Mouse (Mus musculus) CH12.LX (cell line): ENCODE measurements around the gene Rab40c. TPM values are rescaled to one million over a fixed set of nuclear protein-coding genes. Genes with fewer than 3 reads are reported as not detected.

ENCODE experiments used
- DNase-seq: peaks from one replicate; pipeline ENCODE4 v3.0.0-alpha.2; 2013; ENCODE audit errors: extremely low read depth
- H3K27ac ChIP-seq: 2 replicates; pipeline ENCODE4 v1.5.1; 2012; ENCODE audit warnings: low read depth, mild to moderate bottlenecking, control low read depth, moderate library complexity; ENCODE audit not compliant: insufficient read depth
- H3K27me3 ChIP-seq: replicated peaks from 2 replicates; pipeline ENCODE3; 2012; ENCODE audit warnings: inconsistent platforms
- H3K36me3 ChIP-seq, 2 experiments: replicated peaks in 1 of 2; 2 replicates each; pipeline versions ENCODE3 to v1.6.1; 2012; ENCODE audit warnings: inconsistent platforms in 1 of 2, low read length in 1 of 2, mild to moderate bottlenecking in 1 of 2, mixed read lengths in 1 of 2, moderate library complexity in 1 of 2; ENCODE audit not compliant: control insufficient read depth in 1 of 2, insufficient read depth in 1 of 2
- H3K4me1 ChIP-seq, 2 experiments: 2 replicates each; pipeline ENCODE4 v1.6.1; 2012; ENCODE audit warnings: inconsistent platforms in 1 of 2, moderate library complexity in 1 of 2; ENCODE audit not compliant: insufficient read depth in 2 of 2, control insufficient read depth in 1 of 2
- H3K4me2 ChIP-seq: 2 replicates; pipeline ENCODE4 v1.6.1; 2012; ENCODE audit warnings: low read depth, mild to moderate bottlenecking, control low read depth; ENCODE audit not compliant: poor library complexity, insufficient read depth, severe bottlenecking
- H3K4me3 ChIP-seq, 3 experiments: fragments of 150-350 bp in 1 of 3; sonication (generic) in 1 of 3; replicated peaks in 1 of 3; 2 replicates each; pipeline versions ENCODE3 to v1.5.1; 2011 to 2012; ENCODE audit warnings: low read depth in 2 of 3, low read length in 2 of 3, mild to moderate bottlenecking in 2 of 3, moderate library complexity in 2 of 3, control low read depth in 1 of 3, improper control_type of control experiment in 1 of 3, inconsistent platforms in 1 of 3, mixed read lengths in 1 of 3; ENCODE audit not compliant: poor library complexity in 1 of 3
- H3K79me2 ChIP-seq: replicated peaks from 2 replicates; pipeline ENCODE4 v1.6.1; 2012; ENCODE audit warnings: mild to moderate bottlenecking, moderate library complexity; ENCODE audit not compliant: control insufficient read depth, poor library complexity, insufficient read depth, severe bottlenecking; ENCODE audit errors: extremely low read depth
- H3K9ac ChIP-seq: 2 replicates; pipeline ENCODE4 v1.6.1; 2012; ENCODE audit warnings: low read depth, mild to moderate bottlenecking, control low read depth, moderate library complexity; ENCODE audit not compliant: insufficient read depth
- H3K9me3 ChIP-seq: replicated peaks from 2 replicates; pipeline ENCODE3; 2012; ENCODE audit warnings: low read length, inconsistent platforms, mixed read lengths
- BHLHE40 ChIP-seq: IDR thresholded peaks from 2 replicates; pipeline ENCODE4 v1.6.1; 2011; ENCODE audit warnings: mild to moderate bottlenecking, low read depth, low read length, improper control_type of control experiment
- CHD2 ChIP-seq: IDR thresholded peaks from 2 replicates; pipeline ENCODE4 v1.6.1; 2011; ENCODE audit warnings: low read length, improper control_type of control experiment
- CTCF ChIP-seq, 2 experiments: IDR thresholded peaks in 1 of 2; conservative IDR thresholded peaks in 1 of 2; 2 replicates each; pipeline ENCODE4 v1.5.1; 2011 to 2012; ENCODE audit warnings: low read depth in 2 of 2, low read length in 2 of 2, improper control_type of control experiment in 1 of 2, inconsistent platforms in 1 of 2, mild to moderate bottlenecking in 1 of 2, moderate library complexity in 1 of 2
- IRF4 ChIP-seq: IDR thresholded peaks from 2 replicates; pipeline ENCODE4 v1.6.1; 2014; ENCODE audit warnings: low read depth, mild to moderate bottlenecking, inconsistent platforms, low read length, improper control_type of control experiment
- MAX ChIP-seq: IDR thresholded peaks from 2 replicates; pipeline ENCODE4 v1.6.1; 2011; ENCODE audit warnings: low read length, improper control_type of control experiment
- POLR2AphosphoS2 ChIP-seq: IDR thresholded peaks from 2 replicates; pipeline ENCODE4 v1.6.1; 2011; ENCODE audit warnings: low read depth, low read length, improper control_type of control experiment
- TCF12 ChIP-seq: IDR thresholded peaks from 2 replicates; pipeline ENCODE4 v1.6.1; 2014; ENCODE audit warnings: low read depth, mild to moderate bottlenecking, inconsistent platforms, low read length, improper control_type of control experiment
- USF2 ChIP-seq: conservative IDR thresholded peaks from 2 replicates; pipeline ENCODE4 v1.6.1; 2011; ENCODE audit warnings: low read depth, low read length, improper control_type of control experiment
- ZC3H11A ChIP-seq: IDR thresholded peaks from 2 replicates; pipeline ENCODE4 v1.6.1; 2012; ENCODE audit warnings: low read depth, mild to moderate bottlenecking, inconsistent platforms, low read length, improper control_type of control experiment
- dilution Hi-C: fragments of 300-500 bp; cut with MboI; formaldehyde crosslinking; loops from 2 replicates; pipeline ENCODE4 v1.14.3; 2020; ENCODE audit warnings: low sequenced_read_pairs; ENCODE audit not compliant: extremely low pct_unique_long_range_greater_than_20kb, extremely low pct_ligation_motif_present
- in situ Hi-C: fragments of 300-500 bp; cut with MboI; formaldehyde crosslinking; loops from 3 replicates; pipeline ENCODE4 v1.14.3; 2019; ENCODE audit warnings: low sequenced_read_pairs, low pct_ligation_motif_present, low pct_unique_long_range_greater_than_20kb, mixed read lengths
- polyA plus RNA-seq: library from polyadenylated mRNA; unstranded; fragments of >175 nt; gene quantifications from 2 replicates; pipeline ENCODE4 v1.2.1, GENCODE M21; 2012; ENCODE audit warnings: low read depth; ENCODE audit not compliant: insufficient read length
- total RNA-seq, 2 experiments: library from RNA; depleted of rRNA; stranded (reverse); fragments of 300-350 nt in 1 of 2; fragments of >200 nt in 1 of 2; gene quantifications; 2 replicates each; pipeline ENCODE4 v1.2.3; 2012 to 2014

Gene Rab40c
- total and polyA plus RNA-seq, 3 experiments, result 8.0 to 14.4 (median 9.2) TPM

- DNase-seq, result no peak
- H3K9me3 ChIP-seq, result no peaks in the 10 kb centered on the region
- in situ Hi-C loops, result no loop called here
- H3K36me3 ChIP-seq, result no peaks in the 10 kb centered on the region
- H3K4me1 ChIP-seq, result peaks cover 12 to 22% of the 10 kb centered on the region in 2 experiments; a peak in 3 of 4 replicates
- peaks cover 11% of the 10 kb centered on the region for H3K79me2 ChIP-seq
- dilution Hi-C loops, result no loop called here
- no peak overlapping the region for H3K4me3 ChIP-seq
- TF ChIP-seq ZC3H11A (no peak), MAX (no peak), BHLHE40 (no peak)
- H3K9ac ChIP-seq, result no peak overlapping the region
- H3K4me2 ChIP-seq, result no peak overlapping the region
- H3K27me3 ChIP-seq, result peaks cover 39% of the 10 kb centered on the region
- H3K27ac ChIP-seq, result no peak overlapping the region
These were observed 26.1 kb upstream of the Rab40c start for GRCm38 (mm10) chr17:25945517-25946155.

GRCm38 (mm10) chr17:25944366-25945163 is 25.0 kb upstream of the Rab40c start, which contains the start of the genes Pigq and Nhlrc4:
Gene Pigq, minus strand, starts transcription at chr17:25944936.
Gene Nhlrc4, minus strand, starts transcription at chr17:25944961.
- no peak within 1 kb of the TSS for H3K27ac ChIP-seq
- dilution Hi-C loops, result no loop called here
- DNase-seq, result no peak
- peaks cover 14% of the 10 kb centered on the region for H3K79me2 ChIP-seq
- H3K36me3 ChIP-seq, result peaks cover 0 to 3% of the 10 kb centered on the region in 2 experiments
- no peak within 1 kb of the TSS for H3K9ac ChIP-seq
- no peak within 1 kb of the TSS for H3K4me3 ChIP-seq
- H3K9me3 ChIP-seq, result no peaks in the 10 kb centered on the region
- H3K4me2 ChIP-seq, result no peak within 1 kb of the TSS
- in situ Hi-C loops, result no loop called here
- H3K4me1 ChIP-seq, result peaks cover 12 to 26% of the 10 kb centered on the region in 2 experiments; a peak in 3 of 4 replicates
- TF ChIP-seq POLR2AphosphoS2, result no peak
- no peak for TF ChIP-seq CHD2
- H3K27me3 ChIP-seq, result peaks cover 28% of the 10 kb centered on the region

GRCm38 (mm10) chr17:25943769-25944168 is 24.2 kb upstream of the Rab40c start:
- H3K27me3 ChIP-seq, result peaks cover 28% of the 10 kb centered on the region
- H3K4me2 ChIP-seq, result no peak overlapping the region
- no peak overlapping the region for H3K4me3 ChIP-seq
- H3K4me1 ChIP-seq, result peaks cover 12 to 26% of the 10 kb centered on the region in 2 experiments; a peak in 3 of 4 replicates
- TF ChIP-seq IRF4 (no peak), TCF12 (no peak), USF2 (no peak), CTCF (conservative IDR thresholded peaks at IDR 0.05 in 1 of 2, IDR thresholded peaks at IDR 0.05 in 1 of 2; ENCODE audit: low read depth in 2 of 2, low read length in 2 of 2) (no peak)
- TF ChIP-seq, all 38 proteins: peak for 0
- Histone ChIP-seq H3K9ac (no peak overlapping the region), H3K9me3 (no peaks in the 10 kb centered on the region), H3K36me3 (peaks cover 2 to 9% of the 10 kb centered on the region in 2 experiments), H3K79me2 (peaks cover 16% of the 10 kb centered on the region), H3K27ac (no peak overlapping the region)
- dilution Hi-C loops (no loop called here), in situ Hi-C loops (no loop called here)
- no peak for DNase-seq
